Mouse (Mus musculus) CH12.LX (cell line): ENCODE results near the gene Slc18a3.
A peak's percentile ranks its signal among the peaks of the same experiment; 100 is the strongest.

Experiments
- CTCF ChIP-seq, 2 experiments: IDR thresholded peaks in 1 of 2; conservative IDR thresholded peaks in 1 of 2; 2 replicates each; pipeline ENCODE4 v1.5.1; 2011 to 2012; ENCODE audit warnings: low read depth in 2 of 2, low read length in 2 of 2, improper control_type of control experiment in 1 of 2, inconsistent platforms in 1 of 2, mild to moderate bottlenecking in 1 of 2, moderate library complexity in 1 of 2
- ETS1 ChIP-seq: conservative IDR thresholded peaks from 2 replicates; pipeline ENCODE4 v1.6.1; 2012; ENCODE audit warnings: low read depth, mild to moderate bottlenecking, inconsistent platforms, low read length, improper control_type of control experiment, moderate library complexity
- JUND ChIP-seq: conservative IDR thresholded peaks from 2 replicates; pipeline ENCODE4 v1.6.1; 2011; ENCODE audit warnings: low read depth, low read length, improper control_type of control experiment
- PAX5 ChIP-seq: IDR thresholded peaks from 2 replicates; pipeline ENCODE4 v1.6.1; 2012; ENCODE audit warnings: low read length, inconsistent platforms, mixed read lengths
- POLR2A ChIP-seq: IDR thresholded peaks from 2 replicates; pipeline ENCODE4 v1.6.1; 2011; ENCODE audit warnings: low read depth, mild to moderate bottlenecking, improper control_type of control experiment, low read length

GRCm38 (mm10) chr14:32437352-32437793 is 27.3 kb downstream of the Slc18a3 start:
- TF ChIP-seq POLR2A (no peak), ETS1 (no peak), PAX5 (no peak), JUND (no peak), CTCF (conservative IDR thresholded peaks at IDR 0.05 in 1 of 2, IDR thresholded peaks at IDR 0.05 in 1 of 2; ENCODE audit: low read depth in 2 of 2, low read length in 2 of 2) (peak; percentile 9 to 25; a peak in 1 of 4 replicates)
